Mouse (Mus musculus) liver, adult 2 months (tissue): ENCODE data around the gene Creb5. TPM values are rescaled to one million over a fixed set of nuclear protein-coding genes. Genes with fewer than 3 reads are reported as not detected.

Experiments used
- DNase-seq: peaks from one replicate; pipeline ENCODE4 v3.0.0-alpha.2; 2011; ENCODE audit warnings: low read depth, low spot score; ENCODE audit errors: extremely low read depth
- H3K27ac ChIP-seq: fragments of 200-500 bp; replicated peaks from 2 replicates; pipeline ENCODE4 v1.5.1; 2012; ENCODE audit warnings: low read depth, mild to moderate bottlenecking, control low read depth, inconsistent platforms, low read length; ENCODE audit not compliant: insufficient read depth
- H3K27me3 ChIP-seq: fragments of 200-500 bp; 2 replicates; pipeline ENCODE4 v1.6.1; 2012; ENCODE audit warnings: mild to moderate bottlenecking, moderate library complexity, low read length, inconsistent platforms; ENCODE audit not compliant: control insufficient read depth, insufficient read depth
- H3K36me3 ChIP-seq: fragments of 200-500 bp; 2 replicates; pipeline ENCODE4 v1.6.1; 2012; ENCODE audit warnings: low read length, inconsistent platforms; ENCODE audit not compliant: control insufficient read depth, insufficient read depth
- H3K4me1 ChIP-seq: fragments of 200-500 bp; 2 replicates; pipeline ENCODE4 v1.6.1; 2011; ENCODE audit warnings: low read length; ENCODE audit not compliant: control insufficient read depth, insufficient read depth
- H3K4me3 ChIP-seq: fragments of 200-500 bp; 2 replicates; pipeline ENCODE4 v1.5.1; 2011; ENCODE audit warnings: low read depth, mild to moderate bottlenecking, control low read depth, low read length, moderate library complexity; ENCODE audit not compliant: insufficient read depth
- H3K79me2 ChIP-seq: fragments of 200-500 bp; 2 replicates; pipeline ENCODE4 v1.6.1; 2012; ENCODE audit warnings: inconsistent platforms, mild to moderate bottlenecking, low read length, moderate library complexity; ENCODE audit not compliant: control insufficient read depth, insufficient read depth
- H3K9ac ChIP-seq: fragments of 200-500 bp; 2 replicates; pipeline ENCODE4 v1.6.1; 2012; ENCODE audit warnings: low read depth, mild to moderate bottlenecking, control low read depth, inconsistent platforms, low read length
- CTCF ChIP-seq: fragments of 200-500 bp; IDR thresholded peaks from 2 replicates; pipeline ENCODE4 v1.5.1; 2011; ENCODE audit warnings: low read depth, low read length, control low read depth
- POLR2A ChIP-seq: fragments of 200-500 bp; IDR thresholded peaks from 2 replicates; pipeline ENCODE4 v1.6.1; 2011; ENCODE audit warnings: low read length, control low read depth; ENCODE audit not compliant: insufficient read depth; ENCODE audit errors: extremely low read depth
- WGBS: fragments of 180-500 bp; shearing (Covaris S2); methylation state at CpG from one replicate; pipeline ENCODE4 v1.1.7; 2018; 5-methylcytosine and 5-hydroxymethylcytosine counted together
- polyA plus RNA-seq: library from polyadenylated mRNA; depleted of rRNA; stranded (reverse); fragments of >200 nt; gene quantifications from 2 replicates; pipeline ENCODE4 v1.2.3, GENCODE M21; 2012
- total RNA-seq: library from RNA; depleted of rRNA; stranded (reverse); fragments of >200 nt; gene quantifications from 2 replicates; pipeline ENCODE4 v1.2.3, GENCODE M21; 2014

Gene Creb5
- total and polyA plus RNA-seq, 2 experiments = 0.02 to 0.18 TPM

DNA sequence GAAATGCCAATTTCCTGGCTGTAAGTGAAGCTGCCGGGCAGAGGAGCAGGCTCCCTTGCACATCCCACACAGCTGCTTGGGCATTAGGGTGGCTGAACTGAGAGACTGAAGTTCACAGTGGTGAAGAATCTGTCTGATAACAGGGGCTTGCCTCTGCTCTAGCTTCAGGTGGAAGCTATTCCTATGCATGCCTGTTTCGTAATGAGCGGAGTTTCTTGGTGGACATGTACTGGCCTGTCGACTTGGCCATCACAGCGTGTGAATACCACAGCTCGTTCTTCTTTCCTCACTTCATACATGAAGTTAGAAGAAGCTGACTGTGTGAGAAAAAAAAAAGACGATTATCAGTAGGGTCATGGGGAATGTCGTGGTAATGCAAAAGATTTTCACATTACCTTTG, 393.0 kb downstream of the Creb5 start:
- no peaks in the 10 kb centered on the region for H3K4me1 ChIP-seq
- no peak overlapping the region for H3K4me3 ChIP-seq
- DNase-seq = no peak

GRCm38 (mm10) chr6:53684416-53684815, 397.3 kb downstream of the Creb5 start:
- Histone ChIP-seq H3K4me3 (no peak overlapping the region), H3K27ac (no peak overlapping the region), H3K27me3 (0 out of 2 replicates have a peak, but pooled peaks cover 4% of the 10 kb centered on the region), H3K36me3 (no peaks in the 10 kb centered on the region), H3K4me1 (no peaks in the 10 kb centered on the region), H3K79me2 (no peaks in the 10 kb centered on the region), H3K9ac (no peak overlapping the region)
- TF ChIP-seq CTCF (no peak), POLR2A (no peak)
- no peak for DNase-seq
- 50% methylated on average over 2 of the region's 2 CpGs for WGBS

More for the DNA sequence above, 393.0 kb downstream of the Creb5 start:
- Histone ChIP-seq H3K36me3 (no peaks in the 10 kb centered on the region), H3K9ac (no peak overlapping the region), H3K27ac (no peak overlapping the region), H3K79me2 (no peaks in the 10 kb centered on the region), H3K27me3 (0 out of 2 replicates have a peak, but pooled peaks cover 6% of the 10 kb centered on the region)
- 89% methylated on average over 8 of the region's 8 CpGs for WGBS
- no peak for TF ChIP-seq POLR2A

DNA sequence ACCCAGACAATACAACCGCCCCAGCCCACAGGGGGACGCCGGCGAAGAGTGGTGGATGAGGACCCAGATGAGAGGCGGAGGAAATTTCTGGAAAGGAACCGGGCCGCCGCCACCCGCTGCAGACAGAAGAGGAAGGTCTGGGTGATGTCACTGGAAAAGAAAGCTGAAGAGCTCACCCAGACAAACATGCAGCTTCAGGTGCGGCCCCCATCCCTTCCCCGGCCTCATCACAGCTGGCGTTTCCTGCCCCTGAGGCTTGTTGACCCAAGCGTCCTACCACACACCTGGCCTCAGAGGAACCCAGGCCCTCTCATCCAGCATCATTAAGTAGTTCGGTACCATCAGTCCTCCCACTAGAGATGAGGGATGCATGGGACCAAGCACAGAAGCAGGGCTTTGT, 398.3 kb downstream of the Creb5 start:
- no peak for DNase-seq
- Histone ChIP-seq H3K9ac (no peak overlapping the region), H3K79me2 (no peaks in the 10 kb centered on the region), H3K27me3 (0 out of 2 replicates have a peak, but pooled peaks cover 4% of the 10 kb centered on the region), H3K4me1 (no peaks in the 10 kb centered on the region), H3K27ac (no peak overlapping the region), H3K4me3 (no peak overlapping the region), H3K36me3 (no peaks in the 10 kb centered on the region)
- TF ChIP-seq CTCF = no peak
- TF ChIP-seq POLR2A = no peak
- WGBS = 78% methylated on average over 14 of the region's 14 CpGs

DNA sequence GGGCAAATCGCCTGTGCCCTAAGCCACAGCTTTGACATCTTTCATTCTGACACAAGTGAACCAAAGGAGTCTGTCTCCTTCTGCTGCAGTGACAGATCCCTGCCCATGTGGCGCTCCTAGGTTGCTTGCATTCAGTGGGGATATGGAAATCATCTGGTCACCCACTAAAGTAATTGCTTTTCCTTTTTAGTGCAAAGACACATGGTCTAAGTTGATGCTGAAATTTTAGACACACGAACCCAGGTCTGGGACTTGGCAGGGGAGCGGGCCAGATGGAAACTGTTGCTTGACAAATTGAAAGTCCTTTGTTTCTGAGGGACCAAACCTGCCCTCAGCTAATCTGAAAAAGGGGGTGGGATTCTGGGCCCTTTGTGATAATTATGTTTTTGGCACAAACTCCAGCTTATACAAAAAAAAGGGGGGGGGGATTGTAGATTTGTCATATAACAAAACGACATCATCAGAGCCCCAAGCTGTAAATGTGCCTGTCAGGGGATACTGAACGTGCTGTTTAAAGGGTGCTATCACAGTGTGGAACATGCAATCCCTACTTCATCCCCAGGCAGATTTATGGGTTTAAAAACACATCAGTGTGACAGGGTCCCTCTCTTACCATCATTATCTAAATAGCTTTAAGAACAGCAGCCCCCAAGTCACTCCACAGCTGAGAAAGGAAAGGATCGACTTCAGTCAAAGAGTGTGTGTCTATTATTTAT, 401.9 kb downstream of the Creb5 start:
- H3K79me2 ChIP-seq = no peaks in the 10 kb centered on the region
- WGBS = 80% methylated on average over 7 of the region's 7 CpGs
- H3K9ac ChIP-seq = no peak overlapping the region
- H3K27ac ChIP-seq = no peak overlapping the region
- H3K4me3 ChIP-seq = no peak overlapping the region
- no peaks in the 10 kb centered on the region for H3K4me1 ChIP-seq
- TF ChIP-seq CTCF (no peak), POLR2A (no peak)
- no peaks in the 10 kb centered on the region for H3K27me3 ChIP-seq
- no peak for DNase-seq
- no peaks in the 10 kb centered on the region for H3K36me3 ChIP-seq

DNA sequence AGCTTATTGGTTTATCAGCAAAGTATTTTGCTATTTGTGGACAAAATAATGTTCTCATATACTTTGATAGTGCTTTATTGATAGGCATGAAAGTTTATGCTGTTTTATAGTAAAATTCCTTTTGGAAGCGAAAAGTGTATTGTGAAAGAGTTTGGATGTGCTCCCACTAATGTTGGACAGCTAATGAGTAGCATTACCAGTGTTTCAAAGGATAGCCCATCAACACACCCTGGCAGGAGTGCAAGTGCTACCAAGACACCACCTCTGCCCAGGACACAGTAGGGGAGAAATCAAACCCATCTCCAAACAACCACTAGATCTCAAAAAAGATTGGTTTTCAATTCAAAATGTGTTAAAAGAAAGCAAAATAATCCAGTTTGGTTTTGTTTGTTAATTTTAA, 403.9 kb downstream of the Creb5 start:
- 61% methylated on average over 1 of the region's 1 CpGs for WGBS

DNA sequence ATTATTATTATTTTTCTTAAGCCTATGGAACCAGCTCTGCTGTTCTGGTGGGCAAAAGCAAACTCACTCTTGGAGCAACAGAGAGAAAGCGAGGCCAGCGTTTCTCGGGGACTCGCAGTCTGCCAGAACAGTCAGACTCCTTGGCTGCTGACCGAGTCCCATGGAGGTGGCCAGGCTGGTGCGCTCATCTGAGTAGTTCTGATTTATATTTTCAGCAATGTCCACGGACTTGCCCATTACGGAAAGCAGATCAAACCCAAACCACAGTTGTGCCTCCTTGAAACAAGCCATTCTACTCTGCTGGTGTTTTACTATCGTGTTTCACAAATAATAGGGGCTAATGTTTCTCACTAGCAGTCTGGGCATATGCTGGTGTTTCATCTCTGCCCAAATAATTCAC, 408.1 kb downstream of the Creb5 start:
- no peaks in the 10 kb centered on the region for H3K36me3 ChIP-seq
- H3K79me2 ChIP-seq = no peaks in the 10 kb centered on the region
- TF ChIP-seq CTCF (no peak), POLR2A (no peak)
- no peak overlapping the region for H3K4me3 ChIP-seq
- H3K27ac ChIP-seq = no peak overlapping the region
- no peak overlapping the region for H3K9ac ChIP-seq
- no peaks in the 10 kb centered on the region for H3K4me1 ChIP-seq
- DNase-seq = no peak
- 89% methylated on average over 9 of the region's 9 CpGs for WGBS
- H3K27me3 ChIP-seq = peaks cover 2% of the 10 kb centered on the region; the same call in 1 of the 2 replicates

More for the DNA sequence above, 403.9 kb downstream of the Creb5 start:
- no peak for DNase-seq
- H3K27me3 ChIP-seq = no peaks in the 10 kb centered on the region
- H3K79me2 ChIP-seq = no peaks in the 10 kb centered on the region
- H3K4me1 ChIP-seq = no peaks in the 10 kb centered on the region
- no peak overlapping the region for H3K9ac ChIP-seq
- no peak for TF ChIP-seq CTCF
- no peak for TF ChIP-seq POLR2A
- no peak overlapping the region for H3K4me3 ChIP-seq
- H3K27ac ChIP-seq = no peak overlapping the region
- H3K36me3 ChIP-seq = no peaks in the 10 kb centered on the region
